Mouse (Mus musculus) erythroblast, embryonic 14.5 days (primary cell): Measurements from ENCODE around the gene Arhgef40. TPM values are rescaled to one million over a fixed set of nuclear protein-coding genes. Genes with fewer than 3 reads are reported as not detected.

Experiments used
- H3K27me3 ChIP-seq: 2 replicates; pipeline ENCODE4 v1.6.1; 2012; ENCODE audit warnings: inconsistent platforms; ENCODE audit not compliant: control insufficient read depth
- H3K36me3 ChIP-seq: 2 replicates; pipeline ENCODE4 v1.6.1; 2012; ENCODE audit warnings: mild to moderate bottlenecking, inconsistent platforms; ENCODE audit not compliant: control insufficient read depth
- H3K4me1 ChIP-seq: 2 replicates; pipeline ENCODE4 v1.6.1; 2012; ENCODE audit warnings: inconsistent platforms; ENCODE audit not compliant: control insufficient read depth
- H3K4me3 ChIP-seq: replicated peaks from 2 replicates; pipeline ENCODE3; 2012; ENCODE audit warnings: moderate library complexity, mild to moderate bottlenecking, inconsistent platforms
- H3K9me3 ChIP-seq: 2 replicates; pipeline ENCODE4 v1.6.1; 2012; ENCODE audit warnings: low read length, inconsistent platforms, mixed read lengths; ENCODE audit not compliant: control insufficient read depth
- GATA1 ChIP-seq: IDR thresholded peaks from 2 replicates; pipeline ENCODE4 v1.6.1; 2012; ENCODE audit warnings: low read length, inconsistent platforms, mixed read lengths
- TAL1 ChIP-seq: IDR thresholded peaks from 3 replicates; pipeline ENCODE4 v1.6.1; 2012; ENCODE audit warnings: low read length, inconsistent platforms, mixed read lengths
- polyA plus RNA-seq: library from polyadenylated mRNA; stranded (reverse); fragments of >175 nt; gene quantifications from 2 replicates; pipeline ENCODE4 v1.2.3, GENCODE M21; 2012

The Arhgef40 gene
- polyA plus RNA-seq, result 5.6 and 6.8 TPM in 2 replicates

- peaks cover 19% of the 10 kb centered on the region for H3K36me3 ChIP-seq
- H3K27me3 ChIP-seq, result peaks cover 6% of the 10 kb centered on the region
- TF ChIP-seq GATA1 (no peak), TAL1 (no peak)
- H3K4me1 ChIP-seq, result peaks cover 55% of the 10 kb centered on the region
- peak within 1 kb of the TSS; percentile 75 for H3K4me3 ChIP-seq
- no peaks in the 10 kb centered on the region for H3K9me3 ChIP-seq
Observed at GRCm38 (mm10) chr14:51984247-51985231, at the start of gene Arhgef40. Gene Arhgef40, plus strand, starts transcription at chr14:51984719.

- no peaks in the 10 kb centered on the region for H3K36me3 ChIP-seq
Observed at GRCm38 (mm10) chr14:51939005-51939404, 45.5 kb upstream of the Arhgef40 start.

GRCm38 (mm10) chr14:51940944-51941560, 43.5 kb upstream of the Arhgef40 start:
- Histone ChIP-seq H3K4me1 (no peaks in the 10 kb centered on the region), H3K27me3 (no peaks in the 10 kb centered on the region), H3K36me3 (no peaks in the 10 kb centered on the region), H3K9me3 (peaks cover 3% of the 10 kb centered on the region; the same call in 1 of the 2 replicates), H3K4me3 (no peak overlapping the region)
- no peak for TF ChIP-seq GATA1
- no peak for TF ChIP-seq TAL1

More at GRCm38 (mm10) chr14:51939005-51939404, 45.5 kb upstream of the Arhgef40 start:
- H3K27me3 ChIP-seq, result no peaks in the 10 kb centered on the region
- peaks cover 7% of the 10 kb centered on the region for H3K9me3 ChIP-seq
- H3K4me3 ChIP-seq, result no peak overlapping the region
- H3K4me1 ChIP-seq, result no peaks in the 10 kb centered on the region
- TF ChIP-seq TAL1 (no peak), GATA1 (no peak)

GRCm38 (mm10) chr14:51941577-51941976, 42.9 kb upstream of the Arhgef40 start:
- Histone ChIP-seq H3K4me3 (no peak overlapping the region), H3K9me3 (no peaks in the 10 kb centered on the region; the same call in 1 of the 2 replicates), H3K27me3 (no peaks in the 10 kb centered on the region), H3K36me3 (no peaks in the 10 kb centered on the region), H3K4me1 (no peaks in the 10 kb centered on the region)
- TF ChIP-seq TAL1 (no peak), GATA1 (no peak)

GRCm38 (mm10) chr14:51942236-51942635, 42.3 kb upstream of the Arhgef40 start:
- H3K4me1 ChIP-seq, result no peaks in the 10 kb centered on the region
- TF ChIP-seq TAL1, result no peak
- no peak for TF ChIP-seq GATA1
- H3K9me3 ChIP-seq, result no peaks in the 10 kb centered on the region
- no peak overlapping the region for H3K4me3 ChIP-seq
- no peaks in the 10 kb centered on the region for H3K27me3 ChIP-seq
- H3K36me3 ChIP-seq, result no peaks in the 10 kb centered on the region

- Histone ChIP-seq H3K4me3 (no peak overlapping the region), H3K4me1 (no peaks in the 10 kb centered on the region), H3K9me3 (no peaks in the 10 kb centered on the region), H3K27me3 (no peaks in the 10 kb centered on the region), H3K36me3 (no peaks in the 10 kb centered on the region)
- TF ChIP-seq TAL1 (no peak), GATA1 (no peak)
Observed at GRCm38 (mm10) chr14:51943336-51943735, 41.2 kb upstream of the Arhgef40 start.

GRCm38 (mm10) chr14:51960316-51960715, 24.2 kb upstream of the Arhgef40 start:
- Histone ChIP-seq H3K4me1 (no peaks in the 10 kb centered on the region), H3K4me3 (no peak overlapping the region), H3K27me3 (no peaks in the 10 kb centered on the region), H3K36me3 (no peaks in the 10 kb centered on the region), H3K9me3 (no peaks in the 10 kb centered on the region)
- TF ChIP-seq TAL1 (no peak), GATA1 (no peak)

- H3K4me1 ChIP-seq, result no peaks in the 10 kb centered on the region
- H3K9me3 ChIP-seq, result no peaks in the 10 kb centered on the region
- H3K27me3 ChIP-seq, result no peaks in the 10 kb centered on the region
- H3K36me3 ChIP-seq, result no peaks in the 10 kb centered on the region
- TF ChIP-seq TAL1 (no peak), GATA1 (no peak)
- no peak overlapping the region for H3K4me3 ChIP-seq
Observed at GRCm38 (mm10) chr14:51967400-51967799, 17.1 kb upstream of the Arhgef40 start.

GRCm38 (mm10) chr14:51979252-51979651, 5.3 kb upstream of the Arhgef40 start:
- H3K9me3 ChIP-seq, result no peaks in the 10 kb centered on the region
- peaks cover 8% of the 10 kb centered on the region for H3K4me1 ChIP-seq
- TF ChIP-seq GATA1 (no peak), TAL1 (no peak)
- H3K27me3 ChIP-seq, result peaks cover 5% of the 10 kb centered on the region
- no peaks in the 10 kb centered on the region for H3K36me3 ChIP-seq
- H3K4me3 ChIP-seq, result no peak overlapping the region
